Mouse (Mus musculus): ENCODE data around the gene Sumf2.

Gene Sumf2

DNA sequence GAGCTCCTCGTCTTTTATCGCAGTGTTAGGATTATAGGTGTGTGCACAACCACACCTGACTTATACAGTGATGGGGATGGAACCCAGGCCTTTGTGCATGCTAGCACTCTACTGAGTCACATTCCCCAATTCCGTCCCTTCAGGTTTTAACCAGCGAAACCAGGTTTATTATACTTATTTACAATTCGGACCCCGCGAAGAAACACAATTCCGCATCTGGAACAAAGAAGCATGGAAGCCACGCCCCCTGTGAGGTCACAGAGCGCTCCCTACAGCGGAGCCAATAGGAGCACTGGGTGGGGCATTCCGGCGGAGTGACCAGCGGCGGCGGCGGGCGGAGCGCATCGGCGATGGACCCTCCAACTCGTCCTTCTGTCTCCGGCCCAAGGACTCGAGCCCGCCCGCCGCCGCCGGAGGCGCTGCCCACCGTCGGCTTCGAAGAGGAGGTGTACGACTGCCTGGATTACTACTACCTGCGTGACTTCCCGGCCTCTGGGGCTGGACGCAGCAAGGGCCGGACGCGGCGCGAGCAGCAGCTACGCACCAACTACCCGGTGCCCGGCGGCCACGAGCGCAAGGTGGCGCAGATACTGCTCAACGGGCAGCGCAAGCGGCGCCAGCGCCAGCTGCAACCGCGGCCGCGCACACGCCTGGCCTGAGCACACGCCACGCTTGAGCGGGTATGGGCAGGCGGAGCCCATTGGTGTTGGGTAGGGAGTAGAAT is 61.6 kb downstream of the Sumf2 start, which contains the start of gene Nupr1l:
Gene Nupr1l, plus strand, starts transcription at position 299 of the 724 bp plus-strand sequence.
- DNase-seq: peak; percentile 85

DNA sequence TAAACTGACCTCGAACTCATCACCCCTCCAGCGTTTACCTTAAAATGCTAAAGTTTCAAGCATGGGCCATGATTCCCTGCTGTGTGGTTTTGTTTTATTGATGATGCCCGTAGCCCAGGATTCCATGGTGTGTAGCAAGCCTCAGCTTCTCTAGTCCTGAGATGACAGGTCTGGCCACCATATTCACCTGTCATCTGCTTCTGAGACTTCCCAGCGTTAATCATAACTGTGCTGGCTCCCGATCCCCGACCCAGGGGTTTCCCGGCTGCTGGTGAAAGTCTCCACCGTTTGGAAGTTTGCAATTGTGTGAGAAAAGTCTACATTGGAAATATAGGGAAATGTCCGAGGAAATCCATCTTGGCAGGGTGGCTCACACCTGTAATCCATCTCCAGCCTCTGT is 62.4 kb downstream of the Sumf2 start:
- DNase-seq: no peak

DNA sequence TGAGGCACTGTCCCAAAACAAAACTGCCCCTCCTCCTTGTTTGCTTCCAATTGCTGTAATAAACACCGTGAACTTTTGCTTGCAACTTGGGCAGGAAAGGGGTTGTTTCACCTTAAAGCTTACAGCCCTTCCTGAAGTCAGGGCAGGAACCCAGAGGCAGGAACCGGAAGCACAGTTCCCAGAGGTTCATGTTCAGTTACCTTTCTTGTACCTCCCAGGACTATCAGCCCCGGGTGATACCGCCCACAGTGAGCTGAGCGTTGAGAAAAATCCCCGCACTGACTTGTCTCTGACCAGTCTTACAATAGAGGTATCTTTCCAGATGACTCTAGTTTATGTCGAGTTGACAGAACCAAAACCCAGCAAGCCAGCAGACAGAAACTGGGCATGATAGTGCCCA is 62.8 kb downstream of the Sumf2 start:
- DNase-seq: no peak
